Mouse (Mus musculus) olfactory bulb, adult 2 months (tissue): ENCODE measurements around the gene Atp13a2.

ENCODE experiments used
- CTCF ChIP-seq: fragments of 200-500 bp; IDR thresholded peaks from 2 replicates; pipeline ENCODE4 v1.5.1; 2012; ENCODE audit warnings: low read depth, mild to moderate bottlenecking, low read length, moderate library complexity; ENCODE audit not compliant: insufficient read depth
- POLR2A ChIP-seq: fragments of 200-500 bp; IDR thresholded peaks from 2 replicates; pipeline ENCODE4 v1.6.1; 2012; ENCODE audit warnings: mild to moderate bottlenecking, low read depth, low read length, moderate library complexity; ENCODE audit not compliant: insufficient read depth

DNA sequence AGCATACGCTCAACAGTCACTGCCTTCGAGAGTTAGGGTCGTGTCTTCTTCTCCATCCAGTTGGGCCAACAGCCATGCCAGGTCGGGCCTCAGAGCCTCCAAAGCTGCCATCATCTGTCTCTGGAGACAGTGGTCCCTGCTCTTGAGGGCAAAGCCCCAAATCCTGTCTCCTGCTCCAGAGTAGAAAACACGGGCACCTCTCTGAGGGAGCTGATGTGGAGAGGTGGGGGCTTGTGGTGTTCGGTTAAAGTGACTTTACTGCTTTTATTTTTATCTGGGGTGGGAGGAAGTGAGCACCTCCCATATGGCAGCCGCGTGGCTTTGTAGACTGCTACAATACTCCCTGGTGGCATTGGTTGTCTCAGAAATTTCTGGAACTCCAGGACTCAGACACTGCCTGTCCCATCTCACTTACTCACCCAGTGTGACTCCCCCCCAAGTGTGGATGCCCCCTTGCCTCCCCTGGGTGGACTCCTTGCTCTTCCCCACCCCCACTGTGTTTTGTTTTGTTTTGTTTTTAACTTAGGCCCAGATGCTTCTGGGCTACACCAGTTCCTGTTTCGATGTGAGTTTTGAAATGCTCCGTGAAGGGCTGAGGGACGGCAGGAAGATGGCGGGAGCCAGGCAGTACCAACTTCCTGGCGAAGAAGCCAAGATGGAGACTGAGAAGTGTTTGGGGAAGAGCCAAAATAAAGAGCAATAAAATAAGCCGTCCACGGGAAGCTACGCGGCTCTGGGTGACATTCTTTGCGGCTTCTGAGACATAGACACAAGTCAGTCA, 34.6 kb upstream of the Atp13a2 start:
- TF ChIP-seq CTCF (no peak), POLR2A (no peak)
